Mouse (Mus musculus) ES-Bruce4 (cell line): ENCODE data around the gene Hoxb9. TPM values are rescaled to one million over a fixed set of nuclear protein-coding genes. Genes with fewer than 3 reads are reported as not detected.

Experiments used
- H3K27ac ChIP-seq: 2 replicates; pipeline ENCODE4 v1.5.1; 2012; ENCODE audit warnings: low read length, inconsistent platforms; ENCODE audit not compliant: insufficient read depth
- H3K27me3 ChIP-seq: 2 replicates; pipeline ENCODE4 v1.6.1; 2012; ENCODE audit warnings: mild to moderate bottlenecking, low read length, inconsistent platforms; ENCODE audit not compliant: control insufficient read depth, poor library complexity, insufficient read depth, severe bottlenecking
- H3K36me3 ChIP-seq: 2 replicates; pipeline ENCODE4 v1.6.1; 2012; ENCODE audit warnings: inconsistent platforms, mild to moderate bottlenecking, low read length, moderate library complexity; ENCODE audit not compliant: control insufficient read depth, poor library complexity, insufficient read depth, severe bottlenecking
- H3K4me1 ChIP-seq: one replicate; pipeline ENCODE4 v1.8.1; 2011; ENCODE audit warnings: low read length; ENCODE audit not compliant: control insufficient read depth, insufficient read depth
- H3K4me3 ChIP-seq: 2 replicates; pipeline ENCODE4 v1.5.1; 2011; ENCODE audit warnings: low read depth, mild to moderate bottlenecking, low read length
- H3K9ac ChIP-seq: 2 replicates; pipeline ENCODE4 v1.6.1; 2012; ENCODE audit warnings: low read depth, mild to moderate bottlenecking, inconsistent platforms; ENCODE audit not compliant: poor library complexity, severe bottlenecking
- H3K9me3 ChIP-seq: replicated peaks from 2 replicates; pipeline ENCODE4 v1.6.1; 2012; ENCODE audit warnings: mild to moderate bottlenecking, low read length, inconsistent platforms; ENCODE audit not compliant: control insufficient read depth, poor library complexity, insufficient read depth, severe bottlenecking
- CTCF ChIP-seq: IDR thresholded peaks from one replicate; pipeline ENCODE4 v1.8.1; 2011; ENCODE audit warnings: low read depth, low read length
- EP300 ChIP-seq: IDR thresholded peaks from 2 replicates; pipeline ENCODE4 v1.6.1; 2011; ENCODE audit warnings: low read depth, low read length; ENCODE audit not compliant: insufficient read depth
- POLR2A ChIP-seq: IDR thresholded peaks from one replicate; pipeline ENCODE4 v1.8.1; 2011; ENCODE audit warnings: low read length; ENCODE audit not compliant: insufficient read depth
- polyA plus RNA-seq: library from polyadenylated mRNA; stranded (reverse); fragments of >200 nt; gene quantifications from 2 replicates; pipeline ENCODE4 v1.2.4, GENCODE M21; 2011; ENCODE audit warnings: low read depth; ENCODE audit not compliant: missing spikeins, insufficient read depth, insufficient read length

Hoxb9 gene
- polyA plus RNA-seq, 1 experiment = 1.5 TPM

GRCm38 (mm10) chr11:96298895-96299667 is 27.8 kb downstream of the Hoxb9 start:
- H3K27me3 ChIP-seq = peaks cover 77% of the 10 kb centered on the region
- H3K9ac ChIP-seq = no peak overlapping the region
- TF ChIP-seq EP300 (no peak), POLR2A (no peak), CTCF (no peak)
- no peaks in the 10 kb centered on the region for H3K36me3 ChIP-seq
- H3K27ac ChIP-seq = no peak overlapping the region
- 0 out of 2 replicates have a peak overlapping the region, but pooled peaks have one; percentile 17 for H3K4me3 ChIP-seq
- H3K9me3 ChIP-seq = no peaks in the 10 kb centered on the region
- H3K4me1 ChIP-seq = no peaks in the 10 kb centered on the region

GRCm38 (mm10) chr11:96299781-96300180 is 28.5 kb downstream of the Hoxb9 start:
- no peaks in the 10 kb centered on the region for H3K36me3 ChIP-seq
- peaks cover 81% of the 10 kb centered on the region for H3K27me3 ChIP-seq
- no peaks in the 10 kb centered on the region for H3K9me3 ChIP-seq
- H3K9ac ChIP-seq = no peak overlapping the region
- H3K27ac ChIP-seq = no peak overlapping the region
- no peak overlapping the region for H3K4me3 ChIP-seq
- TF ChIP-seq POLR2A (no peak), EP300 (no peak), CTCF (no peak)
- H3K4me1 ChIP-seq = no peaks in the 10 kb centered on the region

GRCm38 (mm10) chr11:96300354-96301063 is 29.3 kb downstream of the Hoxb9 start:
- Histone ChIP-seq H3K9me3 (no peaks in the 10 kb centered on the region), H3K4me3 (peak overlapping the region; percentile 53), H3K36me3 (no peaks in the 10 kb centered on the region), H3K9ac (peak overlapping the region; percentile 11; the same call in 1 of the 2 replicates), H3K27me3 (peaks cover 79% of the 10 kb centered on the region), H3K4me1 (no peaks in the 10 kb centered on the region), H3K27ac (no peak overlapping the region)
- no peak for TF ChIP-seq CTCF
- no peak for TF ChIP-seq POLR2A
- TF ChIP-seq EP300 = no peak

GRCm38 (mm10) chr11:96301064-96301431 is 29.8 kb downstream of the Hoxb9 start:
- H3K4me3 ChIP-seq = peak overlapping the region; percentile 53; the same call in 1 of the 2 replicates
- peaks cover 79% of the 10 kb centered on the region for H3K27me3 ChIP-seq
- H3K36me3 ChIP-seq = no peaks in the 10 kb centered on the region
- no peak overlapping the region for H3K9ac ChIP-seq
- TF ChIP-seq EP300 (no peak), POLR2A (no peak), CTCF (no peak)
- H3K9me3 ChIP-seq = no peaks in the 10 kb centered on the region
- H3K27ac ChIP-seq = no peak overlapping the region
- no peaks in the 10 kb centered on the region for H3K4me1 ChIP-seq

- Histone ChIP-seq H3K36me3 (no peaks in the 10 kb centered on the region), H3K27ac (no peak overlapping the region), H3K9ac (no peak overlapping the region), H3K4me1 (no peaks in the 10 kb centered on the region), H3K27me3 (peaks cover 80% of the 10 kb centered on the region), H3K4me3 (no peak overlapping the region), H3K9me3 (no peaks in the 10 kb centered on the region)
- TF ChIP-seq CTCF = no peak
- TF ChIP-seq POLR2A = no peak
- TF ChIP-seq EP300 = no peak
These were observed 30.6 kb downstream of the Hoxb9 start for GRCm38 (mm10) chr11:96301837-96302236.
